Mouse (Mus musculus): ENCODE data around the gene Slc22a17. TPM values are rescaled to one million over a fixed set of nuclear protein-coding genes. Genes with fewer than 3 reads are reported as not detected.
"Not testable (repeated sequence)": the region's sequence is repeated elsewhere in the genome, so short reads cannot be mapped to it uniquely, and the experiment has no call there.

Slc22a17 gene
- polyA plus RNA-seq (2014; fragmentation: Nextera tagmentation; extraction: Ambion mirVana) = 32.4 and 34.2 TPM in 2 replicates

DNA sequence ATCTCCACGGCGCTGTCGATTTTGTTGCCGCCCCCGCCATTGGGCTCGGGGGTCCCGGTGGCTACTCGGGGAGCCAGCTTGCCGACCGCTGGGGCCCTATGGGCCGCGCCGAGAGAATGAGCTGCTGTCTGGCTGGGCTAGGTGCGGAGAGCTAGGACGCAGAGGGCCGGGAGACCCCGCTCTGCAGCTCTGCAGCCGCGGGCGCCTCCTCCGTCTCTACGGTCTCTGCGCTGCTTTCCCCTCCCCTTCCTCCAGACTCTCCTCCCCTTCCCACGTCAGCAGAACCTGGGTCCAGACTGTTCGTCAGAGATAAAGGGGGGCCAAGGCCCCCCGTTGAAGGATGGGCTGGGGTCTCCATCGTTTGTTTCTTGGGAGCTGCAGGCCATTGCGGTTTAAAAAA lies at the start of gene Slc22a17:
Gene Slc22a17 (minus strand): TSS at position 247 of the 400 bp plus-strand sequence.
- 0% methylated on average over 23 of the region's 28 CpGs for WGBS
- Histone ChIP-seq H3K9me3 (ENCODE audit: control insufficient read depth, low read length) (no peaks in the 10 kb centered on the region), H3K27ac (ENCODE audit: low read depth) (peak within 1 kb of the TSS; percentile 74), H3K4me3 (ENCODE audit: low read depth, low read length) (peak within 1 kb of the TSS; percentile 91), H3K4me2 (ENCODE audit: low read length) (peak within 1 kb of the TSS; percentile 94), H3K9ac (ENCODE audit: low read length) (peak within 1 kb of the TSS; percentile 80), H3K4me1 (replicated peaks; ENCODE audit: control insufficient read depth, insufficient read depth, low read length) (peaks cover 12% of the 10 kb centered on the region), H3K36me3 (ENCODE audit: control insufficient read depth, insufficient read depth, low read length) (peaks cover 40% of the 10 kb centered on the region), H3K27me3 (replicated peaks; ENCODE audit: control insufficient read depth, insufficient read depth, low read length) (no peaks in the 10 kb centered on the region)
- peak; percentile 92 for ATAC-seq (replicated peaks; ENCODE audit: low FRiP score, low TSS enrichment, low read depth)
- peak; percentile 88 for DNase-seq (ENCODE audit: low spot score)

DNA sequence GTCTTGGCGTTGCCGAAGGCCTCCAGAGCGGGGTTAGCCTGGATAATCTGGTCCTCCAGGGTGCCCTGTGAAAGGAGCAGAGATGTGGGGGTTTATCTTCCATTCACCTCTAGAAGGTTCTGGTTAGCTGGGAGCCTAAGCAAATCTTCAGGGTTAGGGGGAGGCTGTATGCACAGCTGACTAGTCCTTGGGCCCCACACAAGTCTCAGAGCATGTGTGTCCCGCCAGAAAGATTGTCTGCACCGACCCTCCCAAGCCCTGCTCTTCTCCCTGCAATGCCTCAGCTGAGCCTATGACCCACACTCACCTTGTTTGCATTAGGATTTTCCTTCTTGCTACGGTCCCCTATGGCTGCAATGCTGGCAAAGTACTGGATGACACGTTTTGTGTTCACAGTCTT lies 49.8 kb upstream of the Slc22a17 start:
- H3K36me3 ChIP-seq (ENCODE audit: control insufficient read depth, insufficient read depth, low read length) = no peaks in the 10 kb centered on the region
- DNase-seq (ENCODE audit: low spot score) (no peak), ATAC-seq (replicated peaks; ENCODE audit: low FRiP score, low TSS enrichment, low read depth) (no peak)
- no peak overlapping the region for H3K9ac ChIP-seq (ENCODE audit: low read length)
- no peak overlapping the region for H3K4me3 ChIP-seq (ENCODE audit: low read depth, low read length)
- no peaks in the 10 kb centered on the region for H3K9me3 ChIP-seq (ENCODE audit: control insufficient read depth, low read length)
- 77% methylated on average over 7 of the region's 7 CpGs for WGBS
- no peak overlapping the region for H3K27ac ChIP-seq (ENCODE audit: low read depth)
- no peak overlapping the region for H3K4me2 ChIP-seq (ENCODE audit: low read length)
- no peaks in the 10 kb centered on the region for H3K27me3 ChIP-seq (replicated peaks; ENCODE audit: control insufficient read depth, insufficient read depth, low read length)
- no peaks in the 10 kb centered on the region for H3K4me1 ChIP-seq (replicated peaks; ENCODE audit: control insufficient read depth, insufficient read depth, low read length)

DNA sequence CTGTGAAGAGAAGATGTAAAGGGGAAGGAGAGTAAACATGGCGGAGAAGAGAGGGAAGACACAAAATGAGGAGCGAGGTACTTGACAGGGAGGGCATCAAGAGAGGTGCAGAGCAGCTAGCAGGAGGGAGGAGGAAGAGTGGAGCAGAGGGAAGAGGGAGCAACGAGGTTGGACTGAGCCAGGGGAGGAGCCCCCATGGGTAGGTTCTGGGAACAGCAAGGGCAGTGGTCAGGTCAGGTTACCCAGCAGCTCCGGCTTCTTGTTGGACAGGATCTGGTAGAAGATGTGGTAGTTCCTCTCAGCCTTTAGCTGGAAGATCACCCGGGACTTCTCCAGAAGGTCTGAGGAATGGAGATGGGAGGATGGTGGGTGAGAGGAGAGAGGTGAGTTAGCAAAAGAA lies 48.6 kb upstream of the Slc22a17 start:
- Histone ChIP-seq H3K36me3 (ENCODE audit: control insufficient read depth, insufficient read depth, low read length) (no peaks in the 10 kb centered on the region), H3K27me3 (replicated peaks; ENCODE audit: control insufficient read depth, insufficient read depth, low read length) (no peaks in the 10 kb centered on the region), H3K9me3 (ENCODE audit: control insufficient read depth, low read length) (no peaks in the 10 kb centered on the region), H3K4me1 (replicated peaks; ENCODE audit: control insufficient read depth, insufficient read depth, low read length) (no peaks in the 10 kb centered on the region), H3K9ac (ENCODE audit: low read length) (no peak overlapping the region), H3K4me3 (ENCODE audit: low read depth, low read length) (no peak overlapping the region), H3K27ac (ENCODE audit: low read depth) (no peak overlapping the region), H3K4me2 (ENCODE audit: low read length) (no peak overlapping the region)
- no peak for ATAC-seq (replicated peaks; ENCODE audit: low FRiP score, low TSS enrichment, low read depth)
- no peak for DNase-seq (ENCODE audit: low spot score)
- WGBS = 77% methylated on average over 5 of the region's 5 CpGs

DNA sequence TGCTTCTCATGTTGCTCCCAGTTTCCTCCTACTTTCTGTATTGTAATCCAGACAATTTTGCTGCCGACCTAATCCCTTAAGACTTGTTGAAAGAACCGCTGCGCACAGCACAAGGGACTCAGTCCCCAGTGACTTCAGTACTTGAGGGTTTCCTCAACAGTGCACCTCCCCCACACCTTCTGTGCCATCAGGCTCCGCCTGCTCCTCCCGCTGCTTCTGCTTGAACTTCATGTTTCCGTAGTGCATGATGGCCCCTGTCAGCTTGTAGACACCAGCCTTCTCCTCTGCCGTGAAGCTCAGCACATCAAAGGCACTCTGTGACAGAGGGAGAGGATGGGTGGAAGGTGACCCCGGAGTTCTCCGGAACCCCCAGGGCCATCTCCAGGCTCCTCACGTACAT lies 47.8 kb upstream of the Slc22a17 start:
- Histone ChIP-seq H3K27ac (ENCODE audit: low read depth) (no peak overlapping the region), H3K36me3 (ENCODE audit: control insufficient read depth, insufficient read depth, low read length) (no peaks in the 10 kb centered on the region), H3K4me2 (ENCODE audit: low read length) (no peak overlapping the region), H3K9me3 (ENCODE audit: control insufficient read depth, low read length) (no peaks in the 10 kb centered on the region), H3K4me3 (ENCODE audit: low read depth, low read length) (no peak overlapping the region), H3K4me1 (replicated peaks; ENCODE audit: control insufficient read depth, insufficient read depth, low read length) (no peaks in the 10 kb centered on the region), H3K27me3 (replicated peaks; ENCODE audit: control insufficient read depth, insufficient read depth, low read length) (no peaks in the 10 kb centered on the region), H3K9ac (ENCODE audit: low read length) (no peak overlapping the region)
- DNase-seq (ENCODE audit: low spot score) = no peak
- 69% methylated on average over 10 of the region's 10 CpGs for WGBS
- ATAC-seq (replicated peaks; ENCODE audit: low FRiP score, low TSS enrichment, low read depth) = no peak

DNA sequence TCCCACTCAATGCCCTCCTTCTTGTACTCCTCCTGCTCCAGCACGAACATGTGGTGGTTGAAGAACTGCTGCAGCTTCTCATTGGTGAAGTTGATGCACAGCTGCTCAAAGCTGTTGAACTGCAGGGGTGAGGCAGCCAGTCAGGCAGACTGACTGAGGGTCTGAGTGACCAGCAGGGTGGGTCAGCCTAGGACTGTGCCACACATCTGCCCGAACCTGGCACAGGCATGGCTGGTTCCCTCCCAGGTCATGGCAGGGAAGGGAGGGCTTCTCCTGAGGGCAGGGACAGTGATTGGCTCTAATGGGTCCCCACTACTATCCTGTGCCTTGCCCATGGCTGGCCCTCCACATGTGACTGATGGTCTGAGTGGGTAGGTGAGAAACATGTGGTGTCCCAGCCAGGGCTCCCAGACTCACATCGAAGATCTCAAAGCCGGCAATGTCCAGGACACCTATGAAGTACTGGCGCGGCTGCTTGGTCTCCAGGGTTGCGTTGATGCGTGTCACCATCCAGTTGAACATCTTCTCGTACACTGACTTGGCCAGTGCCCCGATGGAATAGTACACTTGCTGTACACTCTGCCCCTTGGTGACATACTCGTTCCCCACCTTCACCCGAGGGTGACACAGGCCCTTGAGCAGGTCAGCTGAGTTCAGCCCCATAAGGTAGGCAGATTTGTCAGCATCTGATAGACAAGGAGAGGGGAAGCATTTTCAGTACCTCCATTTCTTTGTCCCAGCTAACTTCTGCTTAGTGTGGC lies 47.1 kb upstream of the Slc22a17 start:
- H3K9me3 ChIP-seq (ENCODE audit: control insufficient read depth, low read length); H3K4me1 ChIP-seq (replicated peaks; ENCODE audit: control insufficient read depth, insufficient read depth, low read length); H3K27ac ChIP-seq (ENCODE audit: low read depth); ATAC-seq (replicated peaks; ENCODE audit: low FRiP score, low TSS enrichment, low read depth); H3K27me3 ChIP-seq (replicated peaks; ENCODE audit: control insufficient read depth, insufficient read depth, low read length); H3K4me2 ChIP-seq (ENCODE audit: low read length); DNase-seq (ENCODE audit: low spot score); H3K4me3 ChIP-seq (ENCODE audit: low read depth, low read length); H3K9ac ChIP-seq (ENCODE audit: low read length); H3K36me3 ChIP-seq (ENCODE audit: control insufficient read depth, insufficient read depth, low read length): not testable (repeated sequence)
- 90% methylated on average over 12 of the region's 12 CpGs for WGBS

DNA sequence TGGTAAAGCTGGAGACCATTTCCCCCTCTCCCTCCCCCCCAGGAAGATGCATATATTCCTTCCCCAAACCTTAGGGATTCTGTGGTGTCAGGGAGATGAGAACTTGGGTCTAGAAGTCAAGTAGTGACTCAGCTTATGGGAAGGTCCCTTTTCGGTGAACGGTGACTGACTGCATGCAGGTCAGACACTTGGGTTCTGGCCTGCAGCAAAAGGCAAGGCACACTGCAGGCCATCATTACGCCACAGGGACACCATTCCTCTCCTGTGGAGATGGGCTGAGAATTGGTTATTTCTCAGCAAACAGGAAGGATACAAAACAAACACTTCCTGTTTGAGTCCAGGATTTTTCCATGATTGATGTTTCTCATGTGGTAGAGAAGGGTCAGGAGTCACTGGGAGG lies 46.3 kb upstream of the Slc22a17 start:
- Histone ChIP-seq H3K27me3 (replicated peaks; ENCODE audit: control insufficient read depth, insufficient read depth, low read length) (no peaks in the 10 kb centered on the region), H3K4me2 (ENCODE audit: low read length) (no peak overlapping the region), H3K9me3 (ENCODE audit: control insufficient read depth, low read length) (no peaks in the 10 kb centered on the region), H3K9ac (ENCODE audit: low read length) (no peak overlapping the region), H3K27ac (ENCODE audit: low read depth) (no peak overlapping the region), H3K36me3 (ENCODE audit: control insufficient read depth, insufficient read depth, low read length) (no peaks in the 10 kb centered on the region), H3K4me1 (replicated peaks; ENCODE audit: control insufficient read depth, insufficient read depth, low read length) (no peaks in the 10 kb centered on the region), H3K4me3 (ENCODE audit: low read depth, low read length) (no peak overlapping the region)
- no peak for DNase-seq (ENCODE audit: low spot score)
- WGBS = 83% methylated on average over 3 of the region's 3 CpGs
- ATAC-seq (replicated peaks; ENCODE audit: low FRiP score, low TSS enrichment, low read depth) = no peak

DNA sequence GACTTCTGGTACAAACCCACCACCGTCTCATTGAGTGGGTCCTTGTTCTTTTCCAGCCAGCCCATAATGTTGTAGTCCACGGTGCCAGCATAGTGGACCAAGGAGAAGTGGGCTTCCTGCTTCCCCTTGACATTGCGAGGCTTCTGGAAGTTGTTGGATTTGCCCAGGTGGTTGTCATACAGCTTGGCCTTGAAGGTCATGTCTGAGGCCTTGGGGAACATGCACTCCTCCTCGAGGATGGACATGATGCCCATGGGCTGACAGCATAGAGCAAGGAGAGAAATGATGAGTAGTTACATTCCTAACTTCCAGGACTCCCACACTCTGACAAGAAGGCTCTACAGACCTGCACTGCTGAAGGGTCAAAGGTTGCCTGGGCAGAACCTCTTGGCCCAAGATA lies 45.6 kb upstream of the Slc22a17 start:
- H3K4me2 ChIP-seq (ENCODE audit: low read length) = no peak overlapping the region
- H3K9me3 ChIP-seq (ENCODE audit: control insufficient read depth, low read length) = no peaks in the 10 kb centered on the region
- WGBS = 89% methylated on average over 4 of the region's 4 CpGs
- H3K36me3 ChIP-seq (ENCODE audit: control insufficient read depth, insufficient read depth, low read length) = no peaks in the 10 kb centered on the region
- no peaks in the 10 kb centered on the region for H3K4me1 ChIP-seq (replicated peaks; ENCODE audit: control insufficient read depth, insufficient read depth, low read length)
- H3K4me3 ChIP-seq (ENCODE audit: low read depth, low read length) = no peak overlapping the region
- ATAC-seq (replicated peaks; ENCODE audit: low FRiP score, low TSS enrichment, low read depth) (no peak), DNase-seq (ENCODE audit: low spot score) (no peak)
- H3K27me3 ChIP-seq (replicated peaks; ENCODE audit: control insufficient read depth, insufficient read depth, low read length) = no peaks in the 10 kb centered on the region
- H3K9ac ChIP-seq (ENCODE audit: low read length) = no peak overlapping the region
- H3K27ac ChIP-seq (ENCODE audit: low read depth) = no peak overlapping the region

DNA sequence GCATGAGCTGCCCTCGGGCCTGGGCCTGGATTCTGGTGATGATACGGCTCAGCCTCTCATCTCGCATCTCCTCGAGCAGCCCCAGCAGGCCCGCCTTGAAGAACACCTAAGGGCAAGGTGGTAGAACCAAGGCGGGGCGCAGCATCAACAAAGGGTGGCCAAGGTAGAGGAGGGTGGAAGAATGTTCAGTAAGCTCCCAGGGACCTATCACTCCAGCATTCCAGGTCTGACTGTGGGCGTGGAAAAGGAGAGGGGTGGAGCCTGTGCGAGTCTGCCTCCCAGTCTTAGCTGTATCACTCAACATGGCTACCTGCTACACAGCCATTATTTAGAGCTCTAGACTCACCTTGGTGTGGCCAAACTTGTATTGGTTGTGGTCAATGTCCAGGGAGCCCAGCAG lies 43.6 kb upstream of the Slc22a17 start:
- H3K27me3 ChIP-seq (replicated peaks; ENCODE audit: control insufficient read depth, insufficient read depth, low read length) = no peaks in the 10 kb centered on the region
- H3K4me1 ChIP-seq (replicated peaks; ENCODE audit: control insufficient read depth, insufficient read depth, low read length) = no peaks in the 10 kb centered on the region
- no peak overlapping the region for H3K27ac ChIP-seq (ENCODE audit: low read depth)
- H3K4me3 ChIP-seq (ENCODE audit: low read depth, low read length) = no peak overlapping the region
- no peaks in the 10 kb centered on the region for H3K36me3 ChIP-seq (ENCODE audit: control insufficient read depth, insufficient read depth, low read length)
- H3K9ac ChIP-seq (ENCODE audit: low read length) = no peak overlapping the region
- WGBS = 87% methylated on average over 9 of the region's 9 CpGs
- no peak overlapping the region for H3K4me2 ChIP-seq (ENCODE audit: low read length)
- ATAC-seq (replicated peaks; ENCODE audit: low FRiP score, low TSS enrichment, low read depth) (no peak), DNase-seq (ENCODE audit: low spot score) (no peak)
- H3K9me3 ChIP-seq (ENCODE audit: control insufficient read depth, low read length) = no peaks in the 10 kb centered on the region

DNA sequence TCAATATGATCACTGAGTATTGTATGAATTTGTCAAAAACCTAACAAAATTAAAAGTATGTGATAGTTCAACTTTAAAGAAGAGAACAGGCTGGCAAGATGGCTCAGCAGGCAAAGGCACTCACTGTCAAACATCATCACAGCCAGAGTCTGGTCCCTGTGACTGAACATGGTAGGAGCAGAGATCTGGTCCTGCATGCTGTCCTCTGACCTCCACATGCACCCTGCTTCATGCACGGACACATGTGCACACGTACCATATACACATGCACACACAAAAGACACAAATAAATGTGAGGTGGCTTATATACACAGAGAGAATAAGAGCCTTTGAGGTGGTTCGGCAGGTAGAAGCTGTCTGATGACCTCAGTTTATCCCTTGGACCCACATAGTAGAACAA lies 42.5 kb upstream of the Slc22a17 start:
- Histone ChIP-seq H3K4me1 (replicated peaks; ENCODE audit: control insufficient read depth, insufficient read depth, low read length) (no peaks in the 10 kb centered on the region), H3K27ac (ENCODE audit: low read depth) (no peak overlapping the region), H3K4me2 (ENCODE audit: low read length) (no peak overlapping the region), H3K9me3 (ENCODE audit: control insufficient read depth, low read length) (no peaks in the 10 kb centered on the region), H3K4me3 (ENCODE audit: low read depth, low read length) (no peak overlapping the region), H3K36me3 (ENCODE audit: control insufficient read depth, insufficient read depth, low read length) (no peaks in the 10 kb centered on the region), H3K27me3 (replicated peaks; ENCODE audit: control insufficient read depth, insufficient read depth, low read length) (no peaks in the 10 kb centered on the region), H3K9ac (ENCODE audit: low read length) (no peak overlapping the region)
- ATAC-seq (replicated peaks; ENCODE audit: low FRiP score, low TSS enrichment, low read depth) (no peak), DNase-seq (ENCODE audit: low spot score) (no peak)
- WGBS = 75% methylated on average over 3 of the region's 3 CpGs

All from intestine, embryonic 14.5 days (tissue).